Mouse (Mus musculus): Measurements from ENCODE around the gene Agmat.

- no peak for TF ChIP-seq CTCF (IDR thresholded peaks at IDR 0.05; ENCODE audit: low read depth)
- no peak for TF ChIP-seq EP300 (IDR thresholded peaks at IDR 0.05; ENCODE audit: low read depth)
These were observed 16.1 kb upstream of the Agmat start for GRCm38 (mm10) chr4:141730401-141730800.
